ENCODE assay signal across 17 mouse cellular contexts in the genomic region with DNA sequence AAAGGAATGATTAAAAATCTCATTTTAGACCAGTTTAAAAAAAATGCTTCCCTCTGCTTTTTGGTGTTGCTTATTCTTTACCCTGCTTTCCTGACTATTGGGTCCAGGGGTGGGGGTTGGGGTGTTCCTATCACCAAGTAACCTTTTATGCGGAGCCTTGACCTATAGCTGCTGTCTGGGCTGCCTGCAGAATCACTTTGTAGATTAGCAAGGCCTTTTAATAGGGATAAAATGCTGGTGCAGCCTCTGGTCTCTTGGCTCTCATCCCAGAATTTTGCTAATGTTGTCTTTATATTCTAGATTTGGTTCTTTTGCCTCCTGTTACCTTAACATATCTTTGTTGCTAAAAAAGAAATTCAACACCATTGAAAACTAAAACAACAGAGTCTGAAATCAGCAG.
DNase-seq lines count a peak whose midpoint lies in the region; ATAC-seq and TF ChIP-seq lines count a peak whose summit lies in the region.
"Had no signal": no experiment of that assay in that cellular context is flagged by ENCODE, and none has a peak within 500 bp of the region (broad histone marks: within the 10 kb centered on the region; RNA-seq: fewer than 3 reads in every experiment).

No protein-coding gene starts in this region.

- no peak for TF ChIP-seq CTCF in intestine, postnatal 0 days (IDR thresholded peaks at IDR 0.05; ENCODE audit: low read depth)

- no peaks in the 10 kb centered on the region for H3K9me3 ChIP-seq in intestine, postnatal 0 days (ENCODE audit: control insufficient read depth)
- H3K9me3 ChIP-seq: embryonic facial prominence, embryonic 15.5 days had no signal

- no peaks in the 10 kb centered on the region for H3K4me1 ChIP-seq in intestine, postnatal 0 days (replicated peaks; ENCODE audit: control insufficient read depth, insufficient read depth, low read length)
- H3K4me1 ChIP-seq: embryonic facial prominence, embryonic 15.5 days had no signal

- no peak for ATAC-seq in intestine, postnatal 0 days
- ATAC-seq in cerebellum, adult (ENCODE audit: insufficient number of reproducible peaks, low FRiP score, low TSS enrichment), result no peak
- ATAC-seq: forebrain, postnatal 0 days had no signal

- intact Hi-C loops in heart, postnatal 25 days (cut with DNase I), result no loop called here

- WGBS in intestine, postnatal 0 days, result 50% methylated on average over 1 of the region's 1 CpGs

- no peak overlapping the region for H3K4me3 ChIP-seq in intestine, postnatal 0 days (ENCODE audit: low read depth, low read length)
- H3K4me3 ChIP-seq: embryonic facial prominence, embryonic 15.5 days had no signal

- no peak overlapping the region for H3K27ac ChIP-seq in intestine, postnatal 0 days (ENCODE audit: low read depth, low read length)
- H3K27ac ChIP-seq: embryonic facial prominence, embryonic 15.5 days had no signal

- peak; percentile 6 for DNase-seq in heart, postnatal 4 days
- DNase-seq in heart, postnatal 25 days (ENCODE audit: low spot score), result no peak
- peak; percentile 4 for DNase-seq in lung, postnatal 10 days
- no peak for DNase-seq in lung, postnatal 14 days
- peak; percentile 57 for DNase-seq in adrenal gland, adult 8-10 months
- DNase-seq in ovary, postnatal 14 days (ENCODE audit: low spot score), result peak; percentile 9
- DNase-seq: cerebellum, postnatal 10 days; forebrain, postnatal 0 days; gastrocnemius, postnatal 25 days; kidney, adult 8-10 months; left cerebral cortex, postnatal 4 days; lung, adult 2 months; thymus, adult 18-20 months had no signal

- H3K4me2 ChIP-seq in intestine, postnatal 0 days (replicated peaks; ENCODE audit: low read depth), result no peak overlapping the region
- H3K4me2 ChIP-seq: embryonic facial prominence, embryonic 15.5 days had no signal

- no peaks in the 10 kb centered on the region for H3K27me3 ChIP-seq in intestine, postnatal 0 days (replicated peaks; ENCODE audit: control insufficient read depth, insufficient read depth, low read length)
- H3K27me3 ChIP-seq: CH12.LX; embryonic facial prominence, embryonic 15.5 days had no signal

- no peak overlapping the region for H3K9ac ChIP-seq in intestine, postnatal 0 days (ENCODE audit: low read depth, low read length)
- H3K9ac ChIP-seq: embryonic facial prominence, embryonic 15.5 days; forebrain, postnatal 0 days had no signal

- no peaks in the 10 kb centered on the region for H3K36me3 ChIP-seq in intestine, postnatal 0 days (ENCODE audit: control insufficient read depth, insufficient read depth)
- H3K36me3 ChIP-seq: embryonic facial prominence, embryonic 15.5 days had no signal

Comparison
In these comparisons a context has a peak if more than half of its experiments do, and no peak if none do; other contexts are left out.
1. DNase-seq: peak in heart, postnatal 4 days (single experiment), lung, postnatal 10 days (single experiment), adrenal gland, adult 8-10 months (single experiment) and ovary, postnatal 14 days (single experiment); none in heart, postnatal 25 days (single experiment) and lung, postnatal 14 days (single experiment).